Mouse (Mus musculus): ENCODE measurements at regions not wholly inside any gene's neighbourhood (a gene's known extent, or its start where the extent isn't known, plus 50 kb on each side); places are given as distances from the start of the nearest gene placed in this dataset.

DNA sequence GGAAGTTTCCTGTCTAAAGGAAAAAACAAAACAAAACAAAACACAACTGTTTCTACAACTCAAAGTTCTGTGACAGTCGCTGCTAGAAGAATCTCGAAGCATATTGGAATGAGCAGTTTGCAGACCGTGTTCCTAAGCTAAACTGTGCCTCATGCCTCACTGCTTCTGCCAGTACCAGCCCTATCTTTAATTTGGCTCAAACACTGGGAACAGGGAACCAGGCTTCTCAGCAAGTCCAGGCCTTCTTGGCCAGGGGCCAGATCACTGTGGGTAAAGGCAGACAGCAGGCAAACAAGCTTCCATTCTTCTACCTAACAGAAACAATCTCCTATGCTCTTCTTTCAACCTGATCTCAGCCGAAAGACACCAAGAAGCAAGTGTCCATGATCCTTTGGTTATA lies 56.5 kb downstream of the Tmsb4x start:
- DNase-seq: peak; percentile 26

DNA sequence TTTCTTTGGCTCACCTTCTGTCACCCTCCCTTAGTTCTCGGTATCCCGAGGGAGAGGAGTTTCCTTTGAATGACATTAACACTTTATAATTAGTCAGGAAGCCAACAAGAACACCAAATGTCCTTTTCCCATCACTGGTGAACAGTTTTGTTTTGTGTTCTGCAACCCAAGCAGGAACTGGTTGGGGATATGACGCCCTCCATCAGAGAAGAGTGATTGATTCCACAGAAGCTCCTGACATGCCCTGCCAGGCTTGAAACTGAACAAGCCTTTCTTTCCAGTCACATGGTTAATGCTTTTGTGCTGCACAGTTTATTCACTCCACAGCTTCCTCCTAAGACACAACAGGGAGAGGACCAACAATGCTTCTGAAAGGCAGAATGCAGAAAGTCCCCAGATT lies 57.8 kb downstream of the Tmsb4x start:
- DNase-seq: no peak

DNA sequence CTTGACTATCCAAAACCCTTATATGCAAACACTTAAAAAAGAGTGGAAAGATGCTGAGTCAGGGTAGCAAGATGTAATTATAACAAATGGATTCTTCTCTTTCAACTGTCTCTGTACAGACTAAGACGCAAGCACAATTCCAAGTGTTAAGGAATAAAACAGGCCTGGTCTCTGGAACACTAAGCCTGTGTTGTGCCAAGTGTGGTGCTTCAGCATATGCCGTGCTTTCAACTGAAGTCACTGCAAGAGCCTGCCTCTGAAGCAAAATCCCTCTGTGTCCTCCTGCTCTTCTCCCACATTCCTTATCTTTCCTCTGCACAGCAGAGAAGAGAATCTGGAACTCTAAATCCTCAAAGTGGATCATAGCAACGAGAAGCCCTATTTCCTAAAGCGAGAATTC lies 59.7 kb downstream of the Tmsb4x start:
- no peak for DNase-seq

DNA sequence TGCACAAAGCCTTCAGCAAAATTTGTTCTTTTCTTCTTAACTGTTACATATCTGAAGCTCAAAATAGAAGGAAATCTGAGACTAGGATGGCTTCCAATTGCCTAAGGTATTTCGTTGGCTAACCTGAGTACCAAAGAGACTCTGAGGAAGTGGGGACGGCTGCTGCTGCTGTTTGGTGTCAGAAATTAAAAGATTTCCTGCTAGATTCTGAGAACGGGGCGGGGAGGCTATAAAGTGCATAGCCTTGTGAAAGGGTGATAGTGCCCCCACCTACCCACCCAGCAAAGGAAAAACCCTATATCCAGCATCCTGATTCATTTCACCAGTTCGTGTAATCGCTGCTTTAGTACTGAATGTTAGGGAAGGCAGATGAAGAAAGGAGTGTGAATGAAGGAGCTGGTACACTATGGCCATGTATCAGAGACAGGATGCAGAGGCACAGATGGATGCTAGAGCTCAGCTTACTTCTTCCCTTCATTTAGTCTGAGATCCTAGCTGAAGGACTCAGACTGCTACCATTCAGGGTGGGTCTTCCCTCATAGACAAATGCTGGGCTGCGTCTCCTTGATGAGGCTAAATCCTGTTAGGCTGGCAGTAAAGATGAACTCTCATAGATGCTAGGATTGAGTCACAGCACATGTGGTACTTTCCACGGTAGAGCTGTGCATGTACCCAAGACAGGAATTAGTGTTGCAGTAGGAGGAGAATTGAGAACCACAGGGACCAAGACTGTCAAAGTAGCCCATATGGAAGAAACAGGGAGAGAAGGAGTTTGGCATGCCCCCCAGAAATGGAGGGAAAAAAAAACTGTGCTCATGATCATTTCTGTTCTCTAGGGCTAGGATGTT lies 62.4 kb downstream of the Tmsb4x start:
- DNase-seq: no peak

DNA sequence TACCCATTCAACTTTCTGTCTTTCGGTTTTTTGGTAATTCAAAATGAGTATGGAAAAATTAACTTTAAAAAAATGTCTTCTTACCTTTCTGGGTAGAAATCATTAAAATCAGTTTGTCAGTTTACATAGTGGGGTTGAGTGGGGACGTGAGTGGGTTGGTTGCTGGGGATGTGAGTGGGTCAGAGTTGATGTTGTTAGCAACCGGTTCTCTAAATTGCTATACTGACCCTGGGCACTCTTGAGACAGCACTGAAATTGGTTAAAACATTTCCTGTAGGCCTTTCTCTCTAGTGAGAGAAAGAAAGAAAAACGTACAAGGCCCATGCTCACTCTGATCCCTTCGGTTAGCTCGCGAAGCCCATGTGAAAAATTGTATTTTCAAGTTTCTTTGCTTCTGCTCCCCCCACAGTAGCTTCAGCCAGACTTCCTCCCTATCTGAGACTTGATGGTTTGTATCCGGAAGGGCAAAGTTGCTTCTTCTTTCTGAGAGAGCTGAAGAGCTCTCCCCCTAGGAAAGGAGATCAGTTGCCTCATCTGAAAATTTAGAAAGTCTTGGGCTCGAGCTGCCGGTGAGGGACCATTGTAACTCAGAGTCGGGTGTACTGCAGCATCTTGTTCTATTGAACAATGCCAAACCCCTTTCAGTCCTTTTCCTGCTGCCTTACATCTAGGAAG lies 63.5 kb downstream of the Tmsb4x start:
- DNase-seq: no peak

DNA sequence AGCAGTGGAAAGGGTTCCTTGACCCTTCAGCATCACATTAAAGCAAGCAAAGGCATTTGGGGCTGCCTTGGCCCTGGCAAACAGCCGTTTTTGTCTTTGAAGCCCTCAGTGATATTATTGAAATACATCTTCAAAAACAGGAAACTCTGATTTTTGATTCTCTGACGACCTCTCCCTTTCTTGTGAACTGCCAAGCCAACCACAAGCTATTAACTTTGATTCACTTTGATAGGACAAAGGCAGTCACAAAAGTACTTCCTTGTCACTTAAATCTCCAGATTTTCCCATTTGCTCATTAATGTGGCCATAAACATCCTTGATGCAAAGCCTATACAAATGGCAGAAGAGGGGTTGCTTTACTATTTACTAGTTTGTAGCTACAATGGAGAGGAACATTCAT lies 70.0 kb downstream of the Tmsb4x start:
- DNase-seq: no peak

DNA sequence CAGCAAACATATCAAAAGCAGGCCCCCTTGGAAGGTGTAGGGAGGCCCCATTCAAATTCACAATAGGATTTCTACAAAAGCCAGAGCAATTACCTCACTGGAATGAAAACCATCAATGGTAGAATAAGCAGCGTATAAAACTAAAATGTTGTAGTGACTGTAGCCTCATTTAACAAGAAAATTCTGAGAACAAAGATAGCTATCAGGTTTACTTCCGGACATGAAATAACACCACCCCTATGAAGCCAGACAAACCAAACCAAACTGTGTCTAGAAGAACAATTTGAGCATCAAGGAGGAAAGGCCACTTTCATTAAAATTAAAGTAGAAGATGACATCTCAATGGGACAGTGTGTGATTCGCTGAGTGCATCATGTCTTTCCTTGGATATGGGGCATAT lies 74.9 kb downstream of the Tmsb4x start:
- DNase-seq: no peak

DNA sequence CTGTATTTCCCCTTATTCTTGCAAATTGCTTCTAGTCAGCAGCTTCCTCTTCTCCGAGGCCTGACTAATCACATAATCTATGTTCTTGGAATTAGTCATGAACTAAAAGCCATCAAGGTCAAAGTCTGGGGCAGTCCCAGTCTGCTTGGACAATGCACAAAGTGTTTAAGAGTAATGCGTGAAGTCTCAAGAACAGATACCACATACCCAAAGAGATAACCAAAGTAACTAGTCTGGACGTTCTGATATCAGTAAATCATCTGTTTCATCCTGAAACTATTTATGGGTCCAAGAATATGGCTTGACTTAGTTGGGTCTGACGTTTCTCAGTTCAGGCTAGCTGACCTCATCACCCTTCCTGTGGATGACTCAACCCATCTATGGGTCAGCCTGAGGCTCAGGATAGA lies 76.1 kb downstream of the Tmsb4x start:
- DNase-seq: no peak

DNA sequence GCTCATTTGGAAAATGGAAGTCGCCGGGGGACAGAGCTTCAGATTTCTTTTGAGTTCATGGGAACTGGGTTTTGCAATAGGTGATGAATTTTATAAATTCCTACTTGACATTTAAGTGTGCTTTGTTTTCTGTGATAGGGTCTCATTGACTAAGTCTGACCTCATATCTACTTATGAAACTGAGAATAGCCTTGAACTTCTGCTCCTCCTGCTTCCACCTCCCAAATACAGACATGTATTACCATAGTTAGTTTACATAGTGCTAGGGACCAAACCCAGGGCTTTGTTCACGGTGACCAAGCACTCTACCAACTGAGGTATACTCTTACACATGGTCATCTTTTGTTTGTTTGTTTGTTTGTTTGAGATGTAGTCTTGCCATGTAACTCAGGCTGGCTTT lies 77.8 kb downstream of the Tmsb4x start:
- DNase-seq: no peak

DNA sequence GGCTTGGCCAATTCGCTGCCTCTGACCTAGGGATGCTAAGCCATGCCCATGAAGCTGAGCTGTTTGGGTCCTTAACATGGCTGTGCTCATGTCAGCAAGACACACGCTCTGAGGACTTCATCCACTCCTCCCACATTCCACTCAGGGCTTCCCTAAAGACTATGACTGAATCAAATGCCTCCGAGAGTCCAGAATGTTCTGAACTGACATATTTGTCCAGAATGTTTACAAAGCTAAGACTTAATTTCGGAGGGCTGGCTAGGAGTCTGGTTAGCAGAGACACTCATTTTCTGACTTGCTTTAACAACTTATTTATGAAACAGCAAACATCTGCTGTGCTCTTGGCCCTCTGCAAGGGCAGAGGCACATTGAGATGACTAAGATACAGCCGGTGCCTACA lies 78.5 kb downstream of the Tmsb4x start:
- no peak for DNase-seq

DNA sequence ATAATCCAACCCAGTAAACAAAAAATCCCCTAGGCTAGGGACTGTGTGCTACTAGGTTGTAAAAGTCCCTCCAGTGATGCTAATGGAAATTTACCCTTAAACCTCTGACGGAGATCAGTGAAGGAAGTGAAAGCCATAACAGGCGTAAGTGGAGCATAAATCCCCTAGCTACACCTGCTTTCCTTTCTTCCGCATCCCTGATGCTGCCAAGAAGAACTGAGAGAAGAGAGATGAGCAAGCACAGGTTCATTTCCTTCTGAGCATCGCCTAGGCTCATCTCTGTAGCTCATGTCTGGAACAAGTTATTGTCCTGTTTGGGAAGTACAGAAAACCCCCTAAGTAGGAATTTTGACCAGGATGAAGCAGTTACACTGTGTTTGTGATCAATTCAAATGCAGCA lies 89.8 kb downstream of the Tmsb4x start:
- DNase-seq: no peak

DNA sequence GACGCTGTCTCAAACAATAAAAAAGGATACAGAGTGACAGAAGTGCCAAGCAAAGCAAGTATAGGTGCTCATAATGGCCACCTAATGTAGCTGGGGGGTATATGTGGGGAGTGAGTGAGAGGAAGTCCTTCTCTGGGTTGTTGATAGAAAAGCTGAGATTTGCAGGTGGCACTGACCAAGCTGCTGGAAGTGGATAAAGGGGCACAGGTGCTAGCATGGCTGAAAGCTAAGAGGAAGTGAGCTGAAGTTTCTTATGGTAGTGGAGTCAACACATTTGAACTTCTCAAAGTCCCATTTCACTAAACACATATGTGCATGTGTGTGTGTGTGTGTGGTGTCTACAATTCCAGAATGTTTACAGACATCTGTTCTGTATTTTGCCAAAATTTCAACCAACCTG lies 94.0 kb downstream of the Tmsb4x start:
- no peak for DNase-seq

DNA sequence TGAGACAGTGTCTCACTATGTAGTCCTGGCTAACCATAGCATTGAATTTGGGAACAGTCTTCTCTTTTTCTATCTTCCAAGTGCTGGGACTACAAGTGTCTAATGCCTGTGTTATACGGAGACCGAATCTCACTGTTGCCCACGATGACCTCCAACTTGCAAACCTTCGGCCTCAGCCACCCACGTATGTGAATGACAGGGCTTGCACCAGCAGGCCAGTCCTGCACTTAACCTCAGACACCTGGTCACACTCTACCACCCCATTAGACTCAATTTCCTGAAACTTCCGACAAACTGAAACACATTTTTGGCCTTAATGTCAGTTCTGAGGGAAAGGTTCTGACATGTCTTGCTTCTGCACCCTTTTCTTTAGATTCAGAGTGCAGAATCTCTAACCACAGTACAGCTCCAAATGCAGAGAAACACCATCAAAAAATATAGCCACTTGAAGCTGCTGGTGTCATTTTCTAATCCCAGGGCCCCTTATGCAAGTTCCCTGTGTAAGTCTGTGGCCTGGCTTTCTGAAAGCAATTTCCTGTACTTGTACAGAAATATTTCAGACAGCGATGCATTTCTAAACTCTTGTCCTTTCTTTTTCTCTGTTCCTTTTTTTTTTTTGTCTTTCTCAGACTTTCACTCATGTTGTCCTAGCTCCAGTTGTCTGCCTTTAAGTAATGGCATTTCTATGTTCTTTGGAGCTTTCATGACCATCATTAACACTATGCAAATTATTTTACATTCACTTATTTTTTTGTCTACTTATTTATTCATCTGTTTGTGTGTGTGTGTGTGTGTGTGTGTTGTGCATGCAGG lies 97.8 kb downstream of the Tmsb4x start:
- no peak for DNase-seq

DNA sequence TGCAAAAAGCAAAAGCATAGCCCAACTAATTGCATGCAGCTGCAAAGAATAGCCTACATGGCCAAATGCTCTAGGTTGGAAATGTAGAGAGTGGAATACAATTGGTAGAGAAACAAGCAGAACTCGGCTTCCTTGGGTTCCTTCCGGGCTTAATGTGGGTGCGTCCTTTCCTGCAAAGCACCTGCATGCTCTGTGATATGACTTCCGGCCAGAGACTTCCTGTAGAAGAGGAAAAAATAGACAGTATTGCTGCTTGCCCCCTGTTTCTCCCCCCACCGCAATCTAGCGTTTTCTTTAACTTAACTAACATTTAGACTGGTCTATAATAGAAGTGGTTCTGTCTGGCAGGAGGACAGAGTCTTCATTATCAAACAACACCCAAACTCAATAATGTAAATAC lies 100.8 kb downstream of the Tmsb4x start:
- DNase-seq: no peak

DNA sequence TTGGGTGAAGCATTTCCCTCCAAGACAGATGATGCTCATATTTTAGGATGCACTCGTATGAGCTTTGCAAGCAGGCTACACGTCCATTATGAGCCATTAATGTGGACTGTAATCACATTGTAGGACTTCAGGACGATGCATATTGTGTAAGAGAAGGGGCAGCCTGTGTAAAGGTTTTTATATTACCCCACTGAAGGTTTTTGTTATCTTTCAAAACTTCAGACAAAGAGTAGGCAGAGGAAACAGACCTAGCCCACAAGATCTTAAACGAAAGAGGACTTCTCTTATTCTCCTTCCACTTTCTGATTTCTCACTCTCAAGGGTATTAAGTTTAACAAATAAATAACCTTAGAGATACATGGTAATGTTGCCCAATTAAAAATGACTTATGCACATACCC lies 101.6 kb downstream of the Tmsb4x start:
- no peak for DNase-seq

DNA sequence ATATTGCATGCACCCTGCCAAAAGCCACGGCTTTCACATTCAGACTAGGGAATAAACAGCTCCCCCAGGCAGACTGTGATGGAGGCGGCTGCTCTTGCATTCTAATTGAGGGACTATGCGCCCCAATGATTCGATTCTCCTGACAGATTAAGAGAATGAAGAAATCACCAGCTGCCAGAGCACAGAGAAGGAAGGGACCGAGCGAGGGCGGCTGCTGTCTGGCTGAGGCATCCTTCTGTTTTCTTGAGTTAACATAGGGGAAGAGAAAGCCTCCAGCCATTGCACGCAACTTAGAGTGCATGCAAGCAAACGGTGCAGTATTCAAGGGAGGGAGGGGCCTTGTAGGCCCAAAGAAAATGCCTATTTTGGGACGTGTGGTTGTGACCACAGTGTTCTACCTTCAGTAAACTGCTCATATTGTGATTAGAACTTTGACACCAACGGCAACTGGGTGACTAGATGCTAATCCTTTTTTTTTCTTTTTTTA lies 103.1 kb downstream of the Tmsb4x start:
- DNase-seq: no peak

DNA sequence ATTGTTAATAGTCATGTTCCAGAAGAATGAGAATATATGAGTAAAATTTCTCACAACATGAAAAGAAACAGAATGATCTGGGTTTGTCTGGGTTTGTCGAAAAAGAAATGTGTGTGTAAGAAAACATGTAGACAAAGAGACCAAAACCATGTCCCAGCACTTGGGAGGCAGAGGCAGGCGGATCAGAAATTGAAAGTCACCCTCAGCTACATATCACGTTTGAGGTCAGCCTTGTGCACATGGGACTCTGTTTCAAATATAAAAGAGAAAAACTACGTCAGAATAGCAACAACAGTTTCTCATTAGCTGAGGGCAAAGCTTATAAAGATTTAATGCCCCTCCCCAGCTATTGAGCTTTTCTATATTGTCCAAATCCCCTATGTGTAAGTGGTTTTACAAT lies 103.8 kb downstream of the Tmsb4x start:
- no peak for DNase-seq

DNA sequence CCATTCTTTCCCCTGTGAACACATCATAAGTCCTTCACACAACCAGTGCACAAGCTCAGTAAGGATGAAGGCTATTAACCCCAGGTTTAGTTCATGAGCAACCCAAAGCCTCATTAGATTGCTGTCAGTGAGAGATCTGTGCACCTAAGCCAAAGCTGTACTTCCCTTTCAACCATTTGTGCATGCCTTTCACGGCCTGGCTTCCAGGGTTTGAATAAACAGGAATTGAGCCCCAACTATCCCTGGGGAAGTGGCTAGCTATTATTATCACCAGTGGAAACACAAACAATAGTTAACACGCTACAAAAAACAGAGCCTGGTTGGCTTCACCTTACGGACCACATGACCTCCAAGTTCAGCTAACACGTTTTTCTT lies 104.9 kb downstream of the Tmsb4x start:
- DNase-seq: no peak

DNA sequence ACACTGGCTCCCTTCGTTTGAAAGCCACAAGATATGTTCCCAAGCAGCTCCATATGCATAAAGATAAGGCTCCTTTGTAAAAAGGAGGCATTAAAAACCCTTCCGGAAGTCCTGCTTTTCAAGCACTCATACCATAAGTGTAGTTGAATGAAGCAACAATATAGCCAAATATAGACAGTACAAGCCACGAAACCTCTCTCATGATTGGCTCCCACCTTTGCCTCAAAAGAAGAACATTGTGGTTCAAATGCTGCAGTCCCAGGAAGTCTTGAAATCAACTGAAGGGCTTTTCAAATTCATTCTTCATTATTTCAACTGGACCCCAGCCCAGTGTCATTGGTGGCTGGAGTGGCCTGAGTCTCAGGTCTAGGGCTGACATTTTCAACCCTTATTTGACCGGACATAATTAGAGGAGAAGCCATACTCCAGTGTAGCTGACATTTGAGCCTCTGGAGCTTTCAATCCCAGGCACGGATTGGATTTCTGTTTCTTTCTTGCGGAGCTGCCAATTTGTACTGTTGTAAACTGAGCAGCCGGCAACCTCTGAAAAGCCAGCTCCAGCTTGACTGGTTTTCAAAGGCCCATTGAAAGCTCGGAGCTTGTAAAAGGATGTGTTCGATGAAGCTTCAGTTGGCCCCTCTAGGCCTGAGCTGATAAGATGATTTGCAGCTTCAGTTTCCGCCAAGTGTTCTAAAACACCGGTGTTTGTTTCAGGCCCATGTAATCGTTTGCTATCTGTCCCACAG lies 105.4 kb downstream of the Tmsb4x start:
- DNase-seq: no peak

DNA sequence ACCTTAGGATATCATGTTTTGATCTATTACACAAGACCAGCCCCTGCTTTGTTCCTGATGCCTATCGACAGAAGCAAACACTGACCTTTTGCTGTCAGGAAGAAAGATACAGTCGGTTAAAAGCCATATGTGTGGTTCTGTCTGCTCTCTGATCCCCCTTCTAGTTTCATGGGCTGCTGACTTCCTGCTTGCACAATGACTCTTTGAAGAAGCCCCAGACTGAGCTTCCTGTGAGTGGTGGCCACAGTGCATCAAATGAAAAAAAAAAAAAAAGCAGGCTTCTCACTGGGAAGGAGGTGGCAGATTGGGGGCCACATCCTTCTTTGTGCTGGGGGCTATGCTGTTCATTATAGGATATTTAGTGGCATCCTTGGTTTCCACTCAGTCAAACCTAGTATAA lies 107.2 kb downstream of the Tmsb4x start:
- DNase-seq: peak; percentile 16

DNA sequence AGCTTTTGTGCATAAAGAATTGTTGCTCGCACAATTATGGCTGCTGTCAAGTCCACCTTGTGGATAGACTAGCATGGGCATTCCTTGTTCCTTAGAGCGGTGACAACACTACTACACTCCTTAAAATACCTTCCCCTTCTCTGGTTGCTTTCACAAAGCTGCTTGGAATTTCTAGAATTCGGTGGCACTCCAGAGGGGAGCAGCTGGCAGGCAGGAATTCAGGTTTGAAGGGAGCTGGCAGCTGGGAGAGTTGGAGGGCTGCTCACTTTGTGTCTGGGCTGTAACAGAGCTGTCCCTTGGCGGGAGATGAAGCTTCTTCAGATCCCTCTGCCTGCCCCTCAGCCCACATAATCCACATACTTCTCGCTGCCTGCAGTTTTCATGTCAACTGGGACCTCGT lies 109.7 kb downstream of the Tmsb4x start:
- no peak for DNase-seq

DNA sequence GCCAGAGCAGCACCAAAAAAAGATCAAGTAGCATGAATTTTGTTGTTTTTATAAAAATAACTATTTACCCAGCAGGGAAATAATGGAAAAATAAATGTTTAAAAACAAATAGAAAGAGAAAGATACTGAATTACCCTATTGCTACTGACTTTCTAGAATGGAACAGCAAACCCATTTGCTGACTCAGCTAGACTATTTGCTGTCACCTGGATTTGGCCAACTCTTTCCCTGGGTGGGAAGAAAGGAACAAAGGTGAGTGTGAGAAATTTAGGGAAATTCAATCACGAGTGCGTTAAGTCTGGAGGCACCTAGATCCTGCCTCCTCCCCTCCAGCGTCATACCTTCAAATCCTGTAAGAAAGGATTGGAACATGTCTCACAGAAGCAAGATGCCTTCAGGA lies 110.2 kb downstream of the Tmsb4x start:
- DNase-seq: no peak

DNA sequence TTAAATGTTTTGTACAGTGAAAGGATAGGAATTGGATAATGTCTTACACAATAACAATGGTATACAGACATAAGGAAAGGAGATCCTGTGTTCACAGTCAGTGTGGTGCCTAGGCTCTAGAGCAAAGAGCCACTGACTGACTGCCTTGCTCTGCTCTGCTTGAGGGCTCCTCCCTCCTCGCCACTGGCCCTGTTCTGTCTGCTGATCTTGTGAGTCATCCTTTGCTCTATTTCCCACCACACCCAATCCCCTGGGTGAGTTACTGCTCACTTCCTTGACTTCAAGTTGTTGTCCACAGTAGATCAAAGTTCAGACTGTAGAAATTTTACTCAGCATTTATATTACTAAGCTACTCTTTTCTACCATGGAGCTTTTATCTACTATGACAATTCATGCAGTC lies 117.3 kb downstream of the Tmsb4x start:
- DNase-seq: peak; percentile 68

Data from kidney, adult 9 months (tissue).